Mouse (Mus musculus) layer of hippocampus, postnatal 25 days (tissue): ENCODE measurements around the gene Abhd16a. TPM values are rescaled to one million over a fixed set of nuclear protein-coding genes. Genes with fewer than 3 reads are reported as not detected.
"Not testable (repeated sequence)": the region's sequence is repeated elsewhere in the genome, so short reads cannot be mapped to it uniquely, and the experiment has no call there.

Experiments used
- DNase-seq, 2 experiments: peaks; one replicate each; pipeline ENCODE4 v3.0.0; 2022; ENCODE audit warnings: mixed read lengths in 2 of 2, low spot score in 1 of 2; ENCODE audit errors: extremely low spot score in 1 of 2
- total RNA-seq, 2 experiments: library from RNA; stranded (reverse); gene quantifications; 2 replicates each; pipeline ENCODE4 v1.2.3; 2021

Gene Abhd16a
- total RNA-seq, 2 experiments from 2014 or later, result 97.9 to 98.1 TPM

DNA sequence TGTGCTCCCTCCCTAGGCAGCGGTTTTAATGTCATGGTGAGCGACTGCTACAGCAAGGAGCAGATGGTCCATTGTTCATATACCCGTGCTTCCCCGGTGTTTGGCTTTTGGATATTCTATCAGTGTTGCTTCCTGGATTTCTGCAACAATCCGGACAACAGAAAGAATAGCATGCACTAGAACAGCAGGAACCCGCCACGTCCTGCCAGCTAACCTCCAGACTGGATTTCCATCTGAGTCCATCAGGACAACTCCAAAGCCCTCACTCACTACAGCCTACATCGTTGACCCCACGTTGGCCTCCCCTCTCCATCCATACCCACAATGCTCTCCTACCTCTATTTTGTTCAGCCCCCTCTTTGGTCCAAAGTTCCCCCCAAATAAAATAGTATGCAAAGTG lies 22.7 kb downstream of the Abhd16a start:
- DNase-seq, result no peak

DNA sequence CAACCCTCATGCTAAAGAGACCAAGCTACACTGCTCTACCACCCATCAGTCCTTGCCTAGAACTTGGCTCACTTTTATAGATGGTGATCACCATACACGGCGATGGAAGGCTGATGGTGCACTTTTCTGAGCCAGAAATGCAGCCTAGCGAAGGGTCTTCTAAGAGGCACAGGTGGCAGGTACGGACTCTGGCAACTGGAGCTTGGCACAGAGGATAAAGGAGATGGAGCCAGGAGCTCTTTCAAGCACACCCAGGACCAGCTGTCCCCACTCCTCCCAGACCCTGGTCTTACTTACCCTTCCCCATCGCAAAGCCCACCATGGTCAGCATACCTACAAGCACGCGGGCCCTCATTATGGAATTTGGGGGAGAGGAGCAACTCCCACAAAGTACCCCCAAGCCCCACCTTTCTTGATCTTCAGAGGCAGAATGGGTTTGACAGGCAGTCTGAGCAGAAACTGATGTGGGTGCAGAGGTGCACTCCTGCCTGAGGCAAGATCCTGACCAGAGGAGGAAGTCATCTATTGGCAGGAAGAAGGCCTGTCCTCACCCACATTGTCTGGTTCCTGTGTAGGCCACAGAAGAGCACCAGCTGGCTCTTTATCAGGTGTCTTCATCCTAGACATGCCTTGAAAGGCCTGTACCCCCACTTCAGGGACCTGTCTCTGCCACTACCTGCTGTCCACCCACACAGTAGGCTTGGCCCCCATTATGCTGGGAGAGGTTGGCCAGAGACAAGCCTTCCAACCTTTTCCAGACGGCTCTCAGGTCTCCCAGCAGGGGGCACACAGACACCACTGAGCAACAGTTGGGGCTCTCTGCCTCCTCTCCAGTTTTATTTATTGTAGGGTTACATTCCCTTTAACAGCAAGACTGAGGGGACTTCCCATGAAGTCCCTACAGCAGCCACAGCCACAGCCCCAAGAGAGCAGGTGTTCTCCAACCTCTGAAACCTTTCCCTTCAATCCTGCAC lies 26.3 kb downstream of the Abhd16a start, which contains the start of gene Ly6g5b:
Gene Ly6g5b, minus strand, starts transcription at position 383 of the 974 bp plus-strand sequence.
- no peak for DNase-seq

DNA sequence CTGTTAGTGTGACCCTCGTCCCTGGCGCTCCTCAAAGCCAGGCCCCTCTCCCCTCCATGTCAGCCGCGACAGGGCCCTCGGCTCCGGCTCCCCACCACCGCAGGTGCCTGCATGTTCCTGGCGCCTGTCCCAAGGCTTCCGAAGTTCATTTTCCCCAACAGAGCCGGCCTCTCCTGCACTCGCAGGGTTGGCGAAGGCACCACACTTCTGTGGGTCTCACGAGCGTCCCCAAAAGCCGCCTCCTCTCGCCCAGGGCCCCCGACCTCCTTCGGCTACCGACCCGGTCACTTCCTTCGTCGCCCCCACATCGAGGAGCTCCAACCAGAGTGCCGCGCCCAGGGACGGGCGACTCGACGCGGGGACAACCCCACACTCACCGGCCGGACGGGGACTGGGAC lies 31.7 kb downstream of the Abhd16a start:
- peak in 1 of 2 experiments; percentile 15 for DNase-seq

DNA sequence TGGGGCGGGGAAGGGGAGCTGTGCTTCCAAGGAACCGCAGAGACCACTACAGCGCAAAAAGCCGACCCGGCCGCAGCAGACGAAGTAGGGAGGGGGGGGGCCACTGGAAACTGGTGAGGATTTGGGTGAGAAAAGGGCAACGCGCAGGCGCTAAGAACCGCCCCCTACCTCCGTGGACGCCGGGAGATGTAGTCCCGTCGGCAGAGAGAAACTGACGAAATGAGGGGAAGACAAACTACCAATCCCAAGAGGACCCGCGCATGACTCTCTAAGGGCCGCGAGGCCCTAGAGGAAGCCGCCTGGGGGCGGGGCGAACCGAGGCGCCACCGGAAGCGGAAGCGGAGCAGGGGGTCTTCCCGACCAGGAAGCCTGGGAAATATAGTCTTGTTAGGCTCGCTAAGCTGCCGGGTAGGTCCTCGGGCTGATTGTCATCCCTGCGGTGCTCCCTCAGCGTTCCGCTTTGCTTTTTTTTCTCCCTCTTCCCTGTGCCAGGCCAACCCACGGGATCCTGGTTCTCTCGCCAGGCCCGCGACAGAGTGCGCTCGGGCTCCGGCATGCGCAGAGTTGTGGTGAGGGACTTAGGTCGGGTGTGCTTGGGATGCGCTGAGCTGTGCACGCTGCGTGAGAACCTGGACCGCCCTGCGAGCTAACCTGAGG lies 32.2 kb downstream of the Abhd16a start, which contains the start of gene Gpank1:
Gene Gpank1, plus strand, starts transcription at position 313 of the 657 bp plus-strand sequence.
- peak; percentile 87 to 92 for DNase-seq

DNA sequence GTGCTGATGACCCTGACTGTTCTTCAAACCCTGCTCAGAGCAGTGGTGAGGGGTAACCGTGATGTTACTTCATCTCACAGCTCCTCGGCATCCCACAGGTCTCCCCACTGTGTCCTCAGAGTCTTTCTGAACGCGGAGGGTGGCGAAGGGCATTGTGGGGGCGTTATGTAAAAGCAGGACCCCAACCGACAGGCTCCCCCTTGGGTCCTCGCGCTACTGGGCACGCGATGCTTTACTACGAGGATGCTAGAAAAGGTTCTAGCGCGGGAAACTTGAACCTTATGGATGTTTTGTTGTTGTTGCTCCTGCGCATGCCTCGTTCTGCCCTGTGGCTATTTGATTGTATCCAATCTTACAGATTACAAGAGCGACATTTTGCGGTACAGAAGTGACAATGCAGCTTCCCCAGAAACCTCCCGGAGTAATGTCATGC lies 32.8 kb downstream of the Abhd16a start, which contains the start of gene Csnk2b:
Gene Csnk2b, minus strand, starts transcription at position 183 of the 433 bp plus-strand sequence.
- peak; percentile 47 to 60 for DNase-seq

DNA sequence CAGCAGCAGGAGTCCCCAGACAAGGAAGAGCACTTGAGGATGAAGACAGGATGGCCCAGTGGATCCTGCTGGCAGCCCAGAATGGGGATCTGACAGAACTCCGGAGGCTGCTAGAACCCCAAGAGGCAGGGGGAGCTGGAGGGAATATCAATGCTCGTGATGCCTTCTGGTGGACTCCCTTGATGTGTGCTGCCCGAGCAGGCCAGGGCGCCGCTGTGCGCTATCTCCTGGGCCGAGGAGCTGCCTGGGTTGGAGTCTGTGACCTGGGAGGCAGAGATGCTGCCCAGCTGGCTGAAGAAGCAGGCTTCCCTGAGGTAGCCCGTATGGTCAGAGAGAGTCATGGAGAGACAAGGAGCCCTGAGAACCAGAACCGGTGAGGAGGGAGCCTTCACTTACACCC lies 34.2 kb downstream of the Abhd16a start:
- not testable (repeated sequence) for DNase-seq

DNA sequence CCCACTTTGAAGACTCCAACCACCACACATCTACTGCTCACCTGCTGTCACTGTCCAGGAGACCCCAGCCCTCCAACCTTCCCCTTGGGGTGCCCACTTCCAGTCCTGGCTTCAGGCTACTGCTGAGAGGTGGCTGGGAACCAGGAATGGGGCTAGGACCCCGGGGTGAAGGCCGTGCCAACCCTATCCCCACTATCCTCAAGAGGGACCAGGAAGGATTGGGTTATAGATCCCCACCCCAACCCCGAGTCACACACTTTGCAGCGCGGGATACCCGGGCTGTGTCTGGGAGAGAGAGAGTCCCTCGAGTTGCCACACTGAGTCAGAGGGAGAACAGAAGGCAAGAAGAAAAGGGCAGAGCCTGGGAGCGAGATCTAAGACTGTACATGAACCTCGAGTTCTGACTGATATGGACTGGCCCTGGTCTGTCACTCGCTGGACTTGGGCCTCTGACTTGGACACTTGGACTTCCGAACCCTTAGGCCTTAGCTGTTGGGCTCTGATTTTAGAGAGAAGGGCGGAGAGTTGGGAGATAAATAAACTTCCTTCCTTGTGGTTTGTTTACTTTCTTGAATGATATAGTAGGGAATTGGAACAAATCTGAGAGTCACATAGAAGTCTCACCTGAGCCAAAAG lies 35.3 kb downstream of the Abhd16a start:
- not testable (repeated sequence) for DNase-seq

DNA sequence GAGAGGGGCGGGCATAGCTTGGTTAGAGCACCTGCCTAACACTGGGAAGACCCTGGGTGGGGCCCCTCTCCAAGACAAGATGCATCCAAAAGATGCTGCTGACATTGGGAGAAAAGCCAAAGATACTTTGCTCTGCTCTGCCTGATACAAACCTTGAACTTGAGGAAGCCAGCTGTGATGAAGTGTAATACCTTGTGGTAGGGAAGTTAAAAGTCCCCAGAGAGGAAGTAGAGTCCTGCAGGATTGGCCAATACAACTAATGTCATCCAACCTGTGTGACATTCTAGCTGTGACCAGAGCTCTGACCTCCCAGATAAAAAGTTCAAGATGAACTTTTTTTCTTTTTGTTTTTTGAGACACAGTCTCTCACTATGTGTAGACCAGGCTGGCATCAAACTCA lies 36.0 kb downstream of the Abhd16a start:
- DNase-seq, result no peak

DNA sequence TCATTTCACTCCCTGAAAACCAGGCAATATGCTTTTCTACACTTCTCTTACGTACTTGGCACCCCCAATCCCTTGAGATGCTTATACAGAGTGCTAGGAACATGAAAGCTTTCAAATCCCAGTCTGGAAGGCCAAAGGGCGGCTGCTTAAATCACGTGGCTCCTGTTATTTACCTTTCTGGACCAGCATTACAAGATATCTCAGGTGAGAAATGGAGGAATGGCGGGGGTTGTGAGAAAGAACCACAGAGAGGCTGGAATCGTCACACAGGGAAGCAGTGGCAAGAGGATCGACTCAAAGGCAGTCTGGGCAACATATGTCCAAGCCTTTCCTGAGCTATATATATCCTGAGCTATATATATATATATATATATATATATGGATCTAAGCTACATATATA lies 36.5 kb downstream of the Abhd16a start:
- DNase-seq, result no peak

DNA sequence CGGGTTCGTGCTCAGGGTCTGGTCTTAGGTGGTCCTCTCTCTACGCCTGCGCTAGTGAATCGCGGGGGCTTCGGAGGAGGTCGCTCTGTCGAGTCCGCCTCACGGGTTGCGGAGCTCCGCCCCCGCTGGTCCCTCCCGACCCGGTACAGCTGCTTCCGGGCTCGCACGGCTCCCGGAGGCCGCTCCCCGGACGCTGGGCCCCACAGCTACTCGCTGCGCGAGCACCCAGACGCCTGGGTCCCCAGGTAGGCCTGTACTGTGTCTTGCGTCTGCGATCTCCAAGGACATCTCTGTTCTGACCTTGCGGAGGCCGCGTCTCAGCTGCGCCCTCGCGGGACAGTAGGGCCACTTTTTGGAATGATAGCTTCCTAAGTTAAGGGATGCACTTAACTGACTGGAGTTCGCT lies 37.1 kb downstream of the Abhd16a start, which contains the start of gene D17H6S53E:
Gene D17H6S53E, plus strand, starts transcription at position 168 of the 406 bp plus-strand sequence.
- DNase-seq, result peak; percentile 56 to 60

DNA sequence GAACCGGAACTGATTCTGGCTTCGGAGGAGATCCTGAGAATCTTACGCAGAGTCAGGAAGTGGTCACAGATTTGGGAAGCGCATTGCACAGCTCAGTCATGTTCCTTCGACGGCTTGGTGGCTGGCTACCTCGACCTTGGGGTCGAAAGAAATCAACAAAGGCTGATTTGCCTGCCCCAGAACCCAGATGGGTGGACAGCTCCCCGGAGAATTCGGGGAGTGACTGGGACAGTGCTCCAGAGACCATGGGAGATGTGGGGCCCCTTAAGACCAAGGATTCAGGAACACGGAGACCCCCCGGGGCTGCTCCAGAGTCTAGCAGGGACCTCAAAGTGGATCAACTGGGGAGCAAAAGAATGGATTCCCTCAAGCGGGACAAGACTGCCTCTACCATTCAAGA lies 38.0 kb downstream of the Abhd16a start:
- no peak for DNase-seq

DNA sequence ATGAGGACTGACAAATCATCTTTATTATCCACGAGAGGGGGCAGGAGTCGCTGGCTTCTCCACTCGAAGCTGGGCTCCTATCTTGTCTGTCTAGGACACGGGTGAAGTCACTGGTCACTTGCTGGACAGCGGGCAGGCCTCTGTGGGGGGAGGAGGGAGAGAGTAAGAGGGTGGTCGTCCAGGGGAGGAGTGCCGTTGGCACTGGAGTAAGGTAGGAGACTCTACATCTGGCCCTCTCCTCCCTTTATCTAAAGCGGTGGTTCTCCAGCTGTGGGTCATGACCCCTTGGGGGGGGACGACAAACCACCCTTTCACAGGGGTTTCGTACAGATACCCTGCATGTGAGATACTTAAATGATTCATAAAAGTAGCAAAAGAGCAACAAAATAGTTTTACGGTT lies 39.9 kb downstream of the Abhd16a start:
- no peak for DNase-seq

DNA sequence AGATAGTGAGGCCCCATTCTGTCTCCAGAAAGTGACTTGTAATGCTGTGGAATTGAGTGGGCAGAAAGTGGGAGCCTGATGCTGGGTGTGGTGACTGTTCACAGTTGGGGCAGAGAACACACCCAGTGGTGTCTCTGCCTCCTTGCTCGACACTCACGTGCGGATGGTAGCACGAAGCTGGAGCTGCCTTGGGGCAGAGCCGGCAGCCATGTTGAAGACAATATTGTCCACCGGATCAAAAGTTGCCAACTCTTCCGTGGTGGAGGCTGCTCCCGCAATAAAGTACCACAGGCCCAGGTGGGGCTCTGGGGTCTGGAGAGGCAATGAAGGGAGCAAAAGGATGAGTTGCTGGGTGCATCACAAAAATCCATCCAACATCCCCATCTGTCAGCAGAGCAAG lies 42.0 kb downstream of the Abhd16a start:
- DNase-seq, result no peak

DNA sequence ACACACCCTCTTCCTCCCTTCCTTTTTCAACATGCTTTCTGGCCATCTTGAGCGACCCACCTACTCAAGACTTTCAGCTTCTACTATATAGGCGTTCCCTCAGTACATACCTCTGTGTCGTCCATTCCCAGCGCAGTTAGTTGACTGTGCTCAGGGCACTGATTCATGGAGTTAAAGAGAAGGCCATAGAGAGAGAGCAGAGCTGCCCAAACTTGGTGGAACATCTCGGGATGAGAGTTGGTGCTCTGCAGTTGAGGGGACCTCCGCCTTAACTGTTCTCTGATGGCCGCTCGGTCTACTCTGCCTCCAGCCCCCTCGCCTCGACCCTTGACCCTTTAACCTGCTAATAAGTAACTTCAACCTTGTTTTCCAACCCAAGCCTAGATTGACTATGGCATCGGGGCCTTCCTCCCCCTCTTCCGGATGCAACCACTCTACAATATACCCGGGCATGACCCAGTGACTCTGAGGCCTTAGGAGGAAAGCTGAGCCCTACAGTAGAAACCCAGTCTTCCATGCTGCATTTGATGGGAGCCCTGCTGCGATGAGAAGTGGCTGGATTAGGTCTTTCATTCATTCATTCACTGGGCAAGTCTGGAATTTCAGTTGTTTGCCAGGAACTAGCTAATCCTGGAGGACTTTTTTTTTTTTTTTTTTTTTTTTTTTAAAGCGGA lies 42.6 kb downstream of the Abhd16a start, which contains the start of gene Apom:
Gene Apom, minus strand, starts transcription at position 551 of the 674 bp plus-strand sequence.
- DNase-seq, result no peak

DNA sequence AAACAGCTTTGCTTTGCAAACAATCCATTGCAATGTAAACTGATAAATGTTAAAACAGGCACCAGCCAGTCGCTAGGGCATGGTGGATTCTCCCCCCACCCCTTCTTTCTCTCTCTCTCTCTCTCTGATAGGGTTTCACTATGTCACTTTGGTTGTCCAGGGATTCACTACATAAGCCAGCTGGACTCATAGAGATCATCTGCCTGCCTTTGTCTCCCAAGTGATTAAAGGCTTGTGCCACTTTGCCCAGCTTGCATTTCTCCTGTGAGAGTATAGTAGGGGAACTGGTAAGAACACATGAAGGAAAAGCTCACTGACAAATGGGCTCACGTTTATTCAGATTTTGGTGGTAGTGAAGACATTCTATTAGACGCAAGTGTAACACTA lies 43.1 kb downstream of the Abhd16a start:
- no peak for DNase-seq

DNA sequence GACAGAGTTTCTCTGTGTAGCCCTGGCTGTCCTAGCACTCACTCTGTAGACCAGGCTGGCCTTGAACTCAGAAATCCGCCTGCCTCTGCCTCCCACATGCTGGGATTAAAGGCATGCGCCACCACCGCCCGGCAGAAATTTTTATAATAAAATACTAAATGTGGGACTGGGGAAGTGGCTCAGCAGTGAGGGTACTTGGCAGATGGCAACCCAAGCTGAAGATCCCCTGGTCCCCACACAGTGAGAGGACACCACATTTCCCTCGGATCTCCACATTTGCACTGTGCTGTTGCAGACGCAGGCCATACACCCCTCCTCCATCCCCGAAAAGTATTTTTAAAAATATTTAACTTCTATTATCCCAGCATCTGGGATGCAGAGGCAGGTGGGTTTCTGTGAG lies 44.5 kb downstream of the Abhd16a start:
- DNase-seq, result no peak

DNA sequence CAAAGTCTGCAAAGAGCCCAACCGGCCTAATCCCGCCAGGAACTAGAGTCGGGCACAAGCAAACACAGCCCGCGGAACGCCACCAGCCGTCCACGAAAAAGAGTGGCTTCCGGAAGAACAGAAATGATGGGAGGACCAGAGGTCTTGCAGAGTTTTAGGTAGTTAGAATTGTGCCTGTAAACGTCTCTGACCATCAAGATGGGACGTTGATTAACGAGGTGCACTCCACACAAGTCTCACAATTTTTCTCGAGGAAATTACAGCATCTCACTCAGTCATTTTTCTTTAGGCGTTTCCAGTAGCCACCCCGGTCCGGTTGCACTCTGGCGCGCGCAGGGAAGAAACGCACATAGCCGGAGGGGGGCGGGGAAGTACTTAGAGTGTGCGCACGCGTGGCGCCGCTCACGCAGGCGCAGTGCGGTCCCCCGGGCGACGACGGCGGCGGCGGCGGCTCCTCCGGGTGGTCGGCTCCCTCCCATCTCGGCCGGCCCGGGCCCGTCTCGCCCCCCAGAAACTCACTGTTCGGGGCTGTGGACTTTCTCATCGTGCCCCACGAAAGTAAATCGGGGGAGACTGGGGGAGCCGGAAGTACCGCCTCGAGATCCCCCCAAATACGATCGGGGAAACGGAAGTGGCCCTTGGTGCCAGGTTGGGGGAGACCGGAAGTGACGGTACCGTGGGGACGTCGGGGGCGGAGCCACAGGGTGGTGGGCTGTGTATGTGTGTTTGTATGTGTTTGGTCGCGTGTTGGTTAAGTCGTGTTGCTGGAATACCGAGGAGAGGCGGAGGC lies 45.9 kb downstream of the Abhd16a start, which contains the start of gene Bag6:
Gene Bag6, plus strand, starts transcription at position 378 of the 790 bp plus-strand sequence.
- peak; percentile 87 to 98 for DNase-seq

DNA sequence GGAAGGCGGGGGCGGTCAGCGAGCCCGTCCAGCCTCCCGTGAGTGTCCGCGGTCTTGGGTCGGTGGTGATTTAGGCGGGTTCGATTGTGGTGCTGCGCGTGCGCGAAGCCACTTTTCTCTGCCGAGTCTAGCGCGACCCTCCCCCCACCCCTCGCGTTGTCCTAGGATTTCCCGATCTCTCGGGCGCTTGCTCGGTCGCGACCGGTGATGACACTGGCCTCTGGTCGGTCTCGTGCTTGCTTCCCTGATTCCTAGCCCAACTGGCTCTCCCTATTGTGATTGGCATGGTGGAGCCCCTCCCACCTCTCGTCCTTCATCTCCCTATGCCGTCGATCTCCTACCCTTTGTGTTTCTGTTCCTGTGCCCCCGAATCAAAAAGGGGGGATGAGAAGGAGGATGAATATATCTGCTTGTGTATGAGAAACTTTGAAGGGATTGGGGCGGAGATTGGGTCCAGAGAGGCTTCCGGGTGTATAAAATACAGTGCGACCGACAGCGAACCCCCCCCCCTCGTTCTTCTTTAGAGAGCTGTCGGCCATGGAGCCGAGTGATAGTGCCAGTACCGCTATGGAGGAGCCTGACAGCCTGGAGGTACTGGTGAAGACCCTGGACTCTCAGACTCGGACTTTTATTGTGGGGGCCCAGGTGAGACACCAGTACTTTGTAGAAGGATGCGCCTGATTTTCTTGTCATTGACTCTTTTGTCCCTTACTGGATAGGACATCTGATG lies 46.7 kb downstream of the Abhd16a start:
- DNase-seq, result no peak
